Mouse (Mus musculus): ENCODE data around the gene Mgll. TPM values are rescaled to one million over a fixed set of nuclear protein-coding genes. Genes with fewer than 3 reads are reported as not detected.

Mgll gene
- polyA plus RNA-seq, 1 experiment from 2014 or later, result 44.4 TPM

GRCm38 (mm10) chr6:88721059-88721458 is 3.2 kb upstream of the Mgll start:
- H3K4me3 ChIP-seq, result no peak overlapping the region
- ATAC-seq (replicated peaks; ENCODE audit: insufficient number of reproducible peaks, insufficient read depth, low FRiP score, low read depth), result no peak
- H3K4me1 ChIP-seq (replicated peaks), result peaks cover 11% of the 10 kb centered on the region; the same call in 1 of the 2 replicates
- no peaks in the 10 kb centered on the region for H3K9me3 ChIP-seq (replicated peaks)
- no peak overlapping the region for H3K27ac ChIP-seq
- no peak overlapping the region for H3K4me2 ChIP-seq
- 63% methylated on average over 3 of the region's 3 CpGs for WGBS
- H3K9ac ChIP-seq, result no peak overlapping the region
- no peaks in the 10 kb centered on the region for H3K27me3 ChIP-seq
- H3K36me3 ChIP-seq, result no peaks in the 10 kb centered on the region

- ATAC-seq (replicated peaks; ENCODE audit: insufficient number of reproducible peaks, insufficient read depth, low FRiP score, low read depth), result no peak
- 82% methylated on average over 2 of the region's 2 CpGs for WGBS
- H3K4me1 ChIP-seq (replicated peaks), result peaks cover 14% of the 10 kb centered on the region; the same call in 1 of the 2 replicates
Measured at GRCm38 (mm10) chr6:88722906-88723305, 1.3 kb upstream of the Mgll start.

GRCm38 (mm10) chr6:88723806-88724312 is 353 bp upstream of the Mgll start:
- H3K27ac ChIP-seq, result no peak overlapping the region
- WGBS, result 36% methylated on average over 14 of the region's 14 CpGs

More at GRCm38 (mm10) chr6:88722906-88723305, 1.3 kb upstream of the Mgll start:
- no peak overlapping the region for H3K9ac ChIP-seq
- no peak overlapping the region for H3K4me3 ChIP-seq
- no peaks in the 10 kb centered on the region for H3K27me3 ChIP-seq
- H3K27ac ChIP-seq, result no peak overlapping the region
- no peaks in the 10 kb centered on the region for H3K36me3 ChIP-seq
- no peak overlapping the region for H3K4me2 ChIP-seq
- no peaks in the 10 kb centered on the region for H3K9me3 ChIP-seq (replicated peaks)

GRCm38 (mm10) chr6:88725590-88725989 is 1.4 kb downstream of the Mgll start:
- H3K4me3 ChIP-seq, result peak overlapping the region; percentile 13; the same call in 1 of the 2 replicates
- no peaks in the 10 kb centered on the region for H3K9me3 ChIP-seq (replicated peaks)
- H3K27me3 ChIP-seq, result no peaks in the 10 kb centered on the region
- H3K4me1 ChIP-seq (replicated peaks), result peaks cover 14% of the 10 kb centered on the region; the same call in 1 of the 2 replicates
- ATAC-seq (replicated peaks; ENCODE audit: insufficient number of reproducible peaks, insufficient read depth, low FRiP score, low read depth), result no peak
- H3K36me3 ChIP-seq, result no peaks in the 10 kb centered on the region
- 64% methylated on average over 7 of the region's 7 CpGs for WGBS
- H3K4me2 ChIP-seq, result peak overlapping the region; percentile 99
- no peak overlapping the region for H3K27ac ChIP-seq
- no peak overlapping the region for H3K9ac ChIP-seq

More at GRCm38 (mm10) chr6:88723806-88724312, 353 bp upstream of the Mgll start:
- Histone ChIP-seq H3K9me3 (replicated peaks) (no peaks in the 10 kb centered on the region), H3K36me3 (no peaks in the 10 kb centered on the region), H3K4me3 (peak overlapping the region; percentile 64), H3K9ac (peak overlapping the region; percentile 70), H3K27me3 (no peaks in the 10 kb centered on the region), H3K4me1 (replicated peaks) (peaks cover 14% of the 10 kb centered on the region; the same call in 1 of the 2 replicates), H3K4me2 (peak overlapping the region; percentile 99)
- ATAC-seq (replicated peaks; ENCODE audit: insufficient number of reproducible peaks, insufficient read depth, low FRiP score, low read depth), result peak; percentile 21; the same call in 1 of the 2 replicates

- no peaks in the 10 kb centered on the region for H3K27me3 ChIP-seq
- no peak for ATAC-seq (replicated peaks; ENCODE audit: insufficient number of reproducible peaks, insufficient read depth, low FRiP score, low read depth)
- peaks cover 19% of the 10 kb centered on the region; the same call in 1 of the 2 replicates for H3K4me1 ChIP-seq (replicated peaks)
- no peaks in the 10 kb centered on the region for H3K9me3 ChIP-seq (replicated peaks)
- no peak overlapping the region for H3K9ac ChIP-seq
- no peak overlapping the region for H3K27ac ChIP-seq
- WGBS, result 75% methylated on average over 9 of the region's 9 CpGs
- no peaks in the 10 kb centered on the region for H3K36me3 ChIP-seq
- H3K4me3 ChIP-seq, result peak overlapping the region; percentile 5; the same call in 1 of the 2 replicates
- H3K4me2 ChIP-seq, result peak overlapping the region; percentile 99
Measured at GRCm38 (mm10) chr6:88726252-88727211, 2.3 kb downstream of the Mgll start.

GRCm38 (mm10) chr6:88727490-88727889 is 3.3 kb downstream of the Mgll start:
- no peak overlapping the region for H3K27ac ChIP-seq
- WGBS, result 88% methylated on average over 5 of the region's 5 CpGs
- H3K9ac ChIP-seq, result no peak overlapping the region
- ATAC-seq (replicated peaks; ENCODE audit: insufficient number of reproducible peaks, insufficient read depth, low FRiP score, low read depth), result no peak
- H3K9me3 ChIP-seq (replicated peaks), result no peaks in the 10 kb centered on the region
- H3K27me3 ChIP-seq, result no peaks in the 10 kb centered on the region
- H3K4me1 ChIP-seq (replicated peaks), result peaks cover 23% of the 10 kb centered on the region
- H3K4me2 ChIP-seq, result no peak overlapping the region
- H3K36me3 ChIP-seq, result no peaks in the 10 kb centered on the region
- H3K4me3 ChIP-seq, result no peak overlapping the region

- no peak for ATAC-seq (replicated peaks; ENCODE audit: insufficient number of reproducible peaks, insufficient read depth, low FRiP score, low read depth)
- Histone ChIP-seq H3K4me1 (replicated peaks) (peaks cover 28% of the 10 kb centered on the region), H3K9ac (no peak overlapping the region), H3K9me3 (replicated peaks) (no peaks in the 10 kb centered on the region), H3K4me2 (no peak overlapping the region), H3K27ac (no peak overlapping the region), H3K4me3 (no peak overlapping the region), H3K36me3 (no peaks in the 10 kb centered on the region), H3K27me3 (no peaks in the 10 kb centered on the region)
- WGBS, result 82% methylated on average over 7 of the region's 7 CpGs
Measured at GRCm38 (mm10) chr6:88728054-88728453, 3.8 kb downstream of the Mgll start.

- ATAC-seq (replicated peaks; ENCODE audit: insufficient number of reproducible peaks, insufficient read depth, low FRiP score, low read depth), result no peak
- H3K4me3 ChIP-seq, result no peak overlapping the region
- no peak overlapping the region for H3K4me2 ChIP-seq
- no peaks in the 10 kb centered on the region for H3K36me3 ChIP-seq
- H3K27me3 ChIP-seq, result no peaks in the 10 kb centered on the region
- no peak overlapping the region for H3K27ac ChIP-seq
- peaks cover 30% of the 10 kb centered on the region for H3K4me1 ChIP-seq (replicated peaks)
- no peak overlapping the region for H3K9ac ChIP-seq
- no peaks in the 10 kb centered on the region for H3K9me3 ChIP-seq (replicated peaks)
- 90% methylated on average over 5 of the region's 5 CpGs for whole genome bisulfite sequencing
Measured at GRCm38 (mm10) chr6:88728515-88728914, 4.3 kb downstream of the Mgll start.

- 69% methylated on average over 11 of the region's 11 CpGs for whole genome bisulfite sequencing
- ATAC-seq (replicated peaks; ENCODE audit: insufficient number of reproducible peaks, insufficient read depth, low FRiP score, low read depth), result no peak
- Histone ChIP-seq H3K36me3 (no peaks in the 10 kb centered on the region), H3K4me1 (replicated peaks) (peaks cover 18% of the 10 kb centered on the region), H3K9ac (no peak overlapping the region), H3K27me3 (no peaks in the 10 kb centered on the region), H3K4me2 (no peak overlapping the region), H3K27ac (no peak overlapping the region), H3K9me3 (replicated peaks) (no peaks in the 10 kb centered on the region), H3K4me3 (no peak overlapping the region)
Measured at GRCm38 (mm10) chr6:88731211-88731751, 7.1 kb downstream of the Mgll start.

- H3K4me1 ChIP-seq (replicated peaks), result peaks cover 16% of the 10 kb centered on the region
- no peaks in the 10 kb centered on the region for H3K27me3 ChIP-seq
- H3K9me3 ChIP-seq (replicated peaks), result no peaks in the 10 kb centered on the region
- 87% methylated on average over 3 of the region's 3 CpGs for WGBS
- no peak overlapping the region for H3K4me2 ChIP-seq
- no peak for ATAC-seq (replicated peaks; ENCODE audit: insufficient number of reproducible peaks, insufficient read depth, low FRiP score, low read depth)
- H3K27ac ChIP-seq, result no peak overlapping the region
- H3K4me3 ChIP-seq, result no peak overlapping the region
- H3K9ac ChIP-seq, result no peak overlapping the region
- H3K36me3 ChIP-seq, result no peaks in the 10 kb centered on the region
Measured at GRCm38 (mm10) chr6:88731991-88732390, 7.8 kb downstream of the Mgll start.
